Mouse (Mus musculus): ENCODE data around the gene Plekhm3.

Plekhm3 gene

DNA sequence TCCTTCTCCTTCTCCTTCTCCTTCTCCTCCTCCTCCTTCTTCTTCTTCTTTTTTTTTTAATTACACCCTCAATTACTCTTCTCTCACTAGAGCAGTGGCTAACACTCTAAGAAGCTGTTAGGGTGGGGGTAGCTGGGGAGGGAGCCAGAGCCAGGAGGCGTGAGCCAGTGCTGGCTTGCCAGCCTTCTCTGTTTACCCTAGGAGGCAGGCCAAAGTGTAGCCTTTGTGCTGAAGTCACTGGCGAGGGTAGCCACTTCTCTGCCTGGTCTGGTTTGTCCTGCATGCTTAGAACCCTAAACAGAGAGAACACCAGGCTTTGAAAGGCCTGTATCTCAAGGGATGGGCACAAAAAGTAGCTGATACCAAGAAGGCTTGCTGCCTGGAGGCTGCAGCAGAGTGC, 199.4 kb downstream of the Plekhm3 start:
- DNase-seq, result no peak

DNA sequence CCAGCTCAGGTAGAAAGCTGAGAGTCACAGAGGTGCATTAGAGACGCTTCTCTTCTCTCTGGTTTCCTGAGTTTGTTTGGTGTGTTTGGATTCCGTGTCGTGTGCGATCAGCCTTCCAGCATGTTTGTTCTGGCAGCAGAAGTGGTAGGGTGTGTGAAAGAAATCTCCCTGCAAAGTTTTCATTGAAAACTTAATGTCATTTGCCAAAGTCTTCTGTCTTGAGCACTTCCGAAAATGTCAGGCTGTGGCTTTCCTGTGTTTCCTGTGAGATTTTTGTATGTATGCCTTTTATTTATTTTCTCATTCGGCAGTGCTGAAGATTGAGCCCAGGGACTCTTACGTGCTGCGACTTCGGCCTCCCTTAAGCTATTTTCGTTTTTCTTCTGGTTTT, 200.0 kb downstream of the Plekhm3 start:
- no peak for DNase-seq

DNA sequence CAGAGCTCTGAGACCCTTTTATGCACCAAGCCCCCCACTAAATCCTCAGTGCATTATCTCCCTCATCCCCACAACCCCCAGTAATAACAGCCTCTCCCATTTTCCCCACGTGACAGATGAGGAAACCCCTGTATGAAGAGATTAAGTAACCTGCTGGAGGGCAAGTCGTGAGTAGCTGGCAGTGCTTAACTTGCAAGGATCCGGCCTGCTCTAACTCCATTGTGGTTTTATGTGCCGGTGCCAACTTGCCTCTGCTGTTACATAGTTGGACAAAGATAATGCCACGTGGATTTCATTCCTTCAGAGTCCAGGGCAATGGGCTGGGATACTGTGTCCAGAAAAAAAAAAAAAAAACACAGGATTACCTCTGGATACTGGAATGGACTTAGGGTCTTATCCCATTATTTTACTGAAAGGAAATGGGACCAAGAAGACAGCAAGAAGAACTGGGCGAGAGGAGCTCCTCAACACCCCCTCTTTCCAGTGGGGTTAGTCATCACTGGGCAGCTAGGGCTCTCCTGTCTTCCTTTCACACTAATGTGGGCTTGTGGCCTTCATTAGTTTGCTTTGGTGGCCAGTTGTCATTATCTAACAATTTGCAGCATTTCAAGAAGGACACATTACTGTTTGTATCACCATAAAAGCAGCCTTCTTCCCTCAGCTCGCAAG, 200.5 kb downstream of the Plekhm3 start:
- DNase-seq, result no peak

DNA sequence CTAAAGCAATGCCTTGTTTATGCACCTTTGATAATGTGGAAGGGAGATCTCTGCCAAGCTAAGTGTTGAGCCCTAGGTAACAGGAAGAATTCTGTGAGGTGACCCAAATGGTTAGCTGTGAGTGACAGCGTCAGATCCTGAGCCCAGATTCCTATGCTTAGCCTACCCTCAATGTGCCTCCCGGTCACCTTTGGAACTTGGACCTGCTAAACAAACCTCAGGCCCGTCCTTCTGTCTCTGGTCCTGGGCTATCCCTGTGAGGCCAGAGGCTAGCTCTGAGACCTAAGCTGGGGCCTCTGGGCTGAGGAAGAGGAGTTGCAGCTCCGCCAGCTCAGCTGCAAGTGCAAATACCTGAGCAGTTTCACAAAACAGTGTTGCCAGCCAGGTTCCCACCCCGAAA, 202.0 kb downstream of the Plekhm3 start:
- no peak for DNase-seq

DNA sequence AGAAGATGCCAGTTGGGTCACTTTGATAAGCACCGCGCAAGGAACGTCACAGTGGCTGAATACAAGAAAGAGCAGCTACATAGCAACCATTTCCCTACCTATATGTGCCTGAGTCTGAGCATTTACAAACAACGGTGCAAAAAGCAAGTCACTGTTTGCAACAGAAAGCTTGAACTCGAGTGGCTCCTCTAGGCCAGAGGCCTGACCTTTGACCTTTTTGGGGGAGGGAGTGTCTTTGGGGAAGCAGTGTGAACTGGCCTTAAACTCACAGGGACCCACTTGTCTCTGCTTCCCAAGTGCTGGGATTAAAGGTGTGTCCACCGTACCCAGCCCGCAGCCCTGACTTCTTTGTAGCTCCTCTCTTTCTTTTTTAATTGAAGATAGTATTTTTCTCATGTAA, 203.0 kb downstream of the Plekhm3 start:
- no peak for DNase-seq

DNA sequence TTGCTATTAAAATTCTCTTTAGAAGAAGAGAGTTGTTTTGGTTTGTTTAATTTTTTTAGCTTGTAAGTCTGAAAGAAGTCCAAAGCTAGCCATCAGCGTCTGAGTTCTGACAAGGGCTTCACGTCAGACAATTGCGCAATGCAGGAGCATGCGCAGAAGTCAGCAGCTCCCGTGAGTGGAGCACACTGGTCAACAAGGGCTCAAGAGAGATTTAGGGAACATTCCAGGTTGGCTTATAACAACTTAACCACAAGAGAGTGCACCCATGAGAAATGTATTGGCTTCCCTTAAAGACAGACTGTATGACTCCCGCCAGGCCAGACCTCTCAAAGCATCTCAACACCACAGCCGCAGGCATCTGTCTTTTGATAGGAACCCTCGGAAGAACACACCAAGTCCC, 203.5 kb downstream of the Plekhm3 start:
- DNase-seq, result no peak

DNA sequence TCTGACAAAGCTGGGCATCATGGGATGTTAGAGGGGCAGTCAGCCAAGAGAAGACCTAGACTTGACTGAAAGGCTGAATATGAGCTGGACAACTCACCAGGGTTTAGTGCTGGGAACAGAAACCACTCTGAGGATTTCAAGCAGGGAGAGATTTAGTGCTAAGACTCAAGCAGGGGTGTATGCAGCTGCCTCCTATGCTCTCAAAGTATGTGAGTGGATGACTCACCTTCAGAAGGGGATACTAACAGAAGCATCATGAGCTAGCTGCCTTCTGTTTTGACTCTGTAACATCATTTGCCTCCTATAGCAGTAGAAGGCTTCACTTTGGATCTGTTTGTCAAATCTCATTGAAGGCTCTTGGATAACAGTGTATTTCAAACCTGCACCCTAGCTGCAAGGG, 212.0 kb downstream of the Plekhm3 start:
- DNase-seq, result no peak

DNA sequence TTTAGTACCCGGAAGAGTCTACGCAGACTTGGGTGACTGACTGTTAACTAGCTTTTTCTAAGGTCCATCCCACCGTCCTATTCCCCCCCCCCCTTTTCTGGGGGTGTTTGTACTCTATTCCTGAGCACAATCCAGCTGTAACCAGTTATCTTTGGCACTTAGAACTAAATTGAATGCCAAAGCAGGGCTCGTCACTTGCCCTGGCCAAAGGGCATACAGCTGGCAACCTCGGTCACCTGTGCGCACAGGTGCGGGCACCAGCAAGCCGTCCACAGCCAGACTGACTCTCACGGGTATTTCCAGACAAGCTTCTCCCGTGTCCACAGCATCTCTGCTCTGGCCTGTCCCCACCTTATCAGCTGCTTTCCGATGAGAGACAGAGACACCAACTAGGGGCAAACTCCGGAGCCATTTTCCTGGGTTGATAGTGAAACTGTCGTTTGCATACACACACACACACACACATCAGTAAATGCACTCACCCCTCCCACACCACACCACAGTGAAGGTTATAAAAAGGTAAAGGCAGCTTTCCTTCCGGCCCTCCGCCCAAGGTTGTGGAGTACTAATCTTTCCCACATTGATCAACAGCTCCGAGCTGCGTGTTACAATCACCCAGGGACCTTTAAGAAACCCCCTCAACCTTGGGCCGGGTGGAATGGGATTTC, 213.7 kb downstream of the Plekhm3 start:
- no peak for DNase-seq

DNA sequence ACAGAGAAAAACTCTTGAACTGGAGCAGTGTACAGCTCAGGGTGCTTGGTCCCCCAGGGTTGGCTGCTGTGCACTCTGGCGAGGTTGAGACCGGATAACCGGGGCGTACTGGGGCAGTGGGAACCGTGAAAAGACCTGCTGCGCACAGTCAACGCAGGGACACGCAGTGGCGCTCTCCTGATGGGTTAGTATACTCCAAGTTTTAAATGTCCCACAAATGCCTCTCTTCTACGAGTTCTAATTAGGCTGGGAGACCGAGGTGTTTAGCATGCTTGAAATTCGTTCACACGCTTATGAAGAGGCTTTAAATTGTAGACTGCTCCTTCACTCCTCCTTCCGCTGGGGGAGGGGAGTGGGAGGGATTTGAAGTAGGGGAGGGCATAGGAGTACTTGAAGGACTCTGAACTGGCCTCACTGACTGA, 218.0 kb downstream of the Plekhm3 start:
- DNase-seq, result no peak

DNA sequence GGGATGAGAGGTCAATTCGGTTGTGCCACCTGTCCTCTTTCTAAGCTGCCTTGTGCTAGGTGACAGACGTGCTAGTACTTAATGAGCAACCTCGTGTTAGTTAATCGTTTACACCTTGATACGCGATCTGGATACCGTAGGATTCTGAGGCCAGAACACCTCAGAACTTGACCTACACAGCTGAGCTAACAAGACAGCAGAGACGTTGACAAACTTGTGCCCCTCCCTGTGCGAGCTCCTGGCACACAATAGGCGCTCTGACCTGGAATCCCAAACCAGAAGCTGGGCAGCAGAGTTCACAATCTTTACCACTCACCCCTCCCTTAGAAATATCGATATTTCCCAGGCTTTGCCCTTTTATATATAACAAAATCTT, 218.5 kb downstream of the Plekhm3 start:
- DNase-seq, result no peak

DNA sequence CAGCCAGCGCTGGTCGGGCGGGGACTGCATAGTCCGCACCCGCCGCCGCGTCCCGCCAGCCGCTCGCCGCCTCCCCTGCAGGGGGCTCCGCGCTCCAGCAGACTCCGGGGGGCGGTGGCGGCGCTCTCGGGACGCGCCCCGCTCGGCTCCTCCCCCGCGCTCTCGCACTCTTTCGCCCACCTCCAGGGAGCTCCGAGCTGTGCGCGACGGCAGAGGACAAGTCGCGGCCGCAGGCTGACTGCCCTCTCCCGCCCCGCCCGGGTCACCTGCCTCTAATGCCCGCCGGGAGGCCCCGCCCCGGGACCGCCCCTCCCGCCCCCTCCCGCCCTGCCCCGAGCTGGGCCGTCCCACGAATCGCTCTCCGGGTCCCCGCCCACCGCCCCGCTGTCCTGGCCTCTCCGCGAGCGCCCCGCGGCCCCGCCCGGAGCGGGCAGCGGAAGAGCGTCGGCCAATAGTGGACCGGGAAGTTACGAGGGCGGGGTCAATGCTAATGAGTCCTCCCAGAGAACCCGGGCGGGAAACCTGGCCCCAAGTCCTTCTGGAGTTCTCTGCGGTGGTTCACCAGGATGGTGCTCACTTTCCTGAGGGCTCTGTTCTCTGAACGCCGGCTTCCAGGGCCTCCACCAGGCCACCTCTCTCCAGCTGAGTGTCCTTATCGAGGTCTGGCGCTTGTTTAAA, 219.0 kb downstream of the Plekhm3 start, which contains the start of gene Fzd5:
Gene Fzd5 (minus strand): TSS at position 250 of the 678 bp plus-strand sequence.
- DNase-seq, result peak; percentile 75 to 87

DNA sequence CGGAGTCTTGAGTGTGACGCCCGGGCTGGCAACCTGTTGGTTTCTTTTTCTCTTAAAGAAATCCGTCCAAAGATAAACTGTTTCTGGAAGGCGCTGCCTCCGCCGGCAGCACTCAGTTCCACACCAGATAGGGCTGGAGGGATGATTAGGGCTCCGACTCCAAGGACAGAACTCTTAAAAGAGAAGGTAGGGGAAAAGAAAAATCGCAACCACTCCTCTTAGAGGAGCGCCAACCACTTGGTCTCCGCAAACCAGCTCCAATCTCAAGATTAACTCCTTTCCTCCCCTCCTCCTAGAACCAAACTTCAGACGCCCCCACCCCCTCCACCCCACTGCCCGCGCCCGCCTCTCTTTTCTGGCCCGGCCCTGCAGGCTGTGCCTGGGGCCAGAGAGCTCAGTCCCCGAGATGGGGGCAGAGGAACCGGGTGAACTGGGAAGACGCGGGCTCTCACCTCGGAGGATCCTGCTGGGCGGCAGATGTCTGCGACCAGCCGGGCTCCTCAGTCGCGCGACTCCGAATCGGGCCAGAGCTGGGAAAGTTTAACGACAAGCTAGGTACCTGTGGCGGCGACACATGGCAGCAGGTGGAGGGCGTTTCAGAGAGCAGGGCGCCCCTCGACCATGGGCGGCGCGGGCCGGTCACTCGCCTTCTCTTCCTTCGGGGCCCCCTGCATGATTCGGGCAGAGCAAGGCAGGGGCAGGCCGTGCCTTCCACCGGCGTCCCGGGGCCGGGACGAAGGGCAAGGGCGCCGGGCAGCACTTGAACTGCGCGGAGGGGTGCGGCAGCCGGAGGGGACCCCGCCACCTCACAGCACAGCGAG, 219.7 kb downstream of the Plekhm3 start:
- peak; percentile 42 to 45 for DNase-seq
